Mouse (Mus musculus) forebrain, embryonic 10.5 days (tissue): ENCODE results near the gene Cisd3. TPM values are rescaled to one million over a fixed set of nuclear protein-coding genes. Genes with fewer than 3 reads are reported as not detected.
"Not testable (repeated sequence)": the region's sequence is repeated elsewhere in the genome, so short reads cannot be mapped to it uniquely, and the experiment has no call there.

ENCODE experiments used
- DNase-seq: peaks from one replicate; pipeline ENCODE4 v3.0.0-alpha.2; 2017; ENCODE audit warnings: low spot score; ENCODE audit errors: extremely low spot score
- H3K27ac ChIP-seq: fragments of 300-500 bp; sonication (generic); 2 replicates; pipeline ENCODE4 v1.5.1; 2016; ENCODE audit warnings: mild to moderate bottlenecking
- H3K27me3 ChIP-seq: fragments of 300-500 bp; sonication (generic); 2 replicates; pipeline ENCODE4 v1.6.1; 2016; ENCODE audit warnings: mild to moderate bottlenecking; ENCODE audit not compliant: poor library complexity, severe bottlenecking
- H3K36me3 ChIP-seq: fragments of 300-500 bp; sonication (generic); replicated peaks from 2 replicates; pipeline ENCODE4 v1.6.1; 2016; ENCODE audit warnings: mild to moderate bottlenecking, moderate library complexity
- H3K4me1 ChIP-seq: fragments of 300-500 bp; sonication (generic); 2 replicates; pipeline ENCODE4 v1.6.1; 2016
- H3K4me3 ChIP-seq: fragments of 300-500 bp; sonication (generic); 2 replicates; pipeline ENCODE4 v1.5.1; 2016; ENCODE audit warnings: mild to moderate bottlenecking, moderate library complexity
- H3K9me3 ChIP-seq: fragments of 300-500 bp; sonication (generic); 2 replicates; pipeline ENCODE4 v1.6.1; 2016; ENCODE audit warnings: mild to moderate bottlenecking, moderate library complexity
- WGBS: fragments of 180-500 bp; shearing (Covaris S2); methylation state at CpG from one replicate; pipeline ENCODE4 v1.1.7; 2016; 5-methylcytosine and 5-hydroxymethylcytosine counted together
- polyA plus RNA-seq: library from polyadenylated mRNA; unstranded; fragments of >200 nt; fragmentation: Nextera tagmentation; extraction: Ambion mirVana; gene quantifications from 2 replicates; pipeline ENCODE4 v1.2.1, GENCODE M21; 2016

Gene Cisd3
- 17.0 and 21.7 TPM in 2 replicates for polyA plus RNA-seq

DNA sequence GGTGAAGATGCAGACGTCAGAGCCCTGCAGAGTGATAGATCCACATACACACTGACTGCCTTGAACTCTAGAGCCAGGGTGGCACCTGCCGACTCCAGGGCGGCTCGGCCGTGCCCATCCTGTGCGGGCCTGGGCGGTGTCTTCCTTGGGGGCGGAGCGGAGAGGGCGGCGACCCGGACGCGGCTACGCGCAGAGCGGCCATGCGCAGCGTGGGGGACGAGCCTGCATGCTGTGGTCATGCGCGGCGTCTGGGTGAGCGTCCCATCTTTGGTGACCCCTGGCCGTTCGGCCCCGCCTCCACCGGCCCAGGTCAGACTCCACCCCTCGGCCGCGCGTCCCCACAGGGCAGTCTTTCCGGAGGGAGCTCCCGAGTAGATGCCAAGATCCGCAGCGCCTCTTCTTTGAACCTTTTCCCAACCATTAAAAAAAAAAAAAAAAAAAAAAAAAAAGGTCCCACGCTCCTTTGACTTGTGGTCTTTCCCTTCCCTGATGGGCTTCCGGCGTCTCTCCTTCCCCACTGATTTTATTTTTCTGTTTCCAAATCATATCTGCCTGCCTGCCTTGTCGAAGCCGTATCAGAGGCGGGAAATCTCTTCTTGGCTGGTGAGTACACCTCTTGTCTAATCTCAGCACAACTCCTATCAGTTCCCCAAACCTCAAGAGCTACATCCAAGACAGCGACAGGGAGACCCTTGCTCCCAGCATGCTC, at the start of gene Cisd3:
Cisd3 (plus strand) TSS at position 214 of the 709 bp plus-strand sequence.
- 0 out of 2 replicates have a peak, but pooled peaks cover 3% of the 10 kb centered on the region for H3K27me3 ChIP-seq
- DNase-seq, result peak; percentile 81
- H3K4me3 ChIP-seq, result peak within 1 kb of the TSS; percentile 56
- under 1% methylated on average over 42 of the region's 43 CpGs for WGBS
- peak within 1 kb of the TSS; percentile 77 for H3K27ac ChIP-seq
- peaks cover 71% of the 10 kb centered on the region for H3K36me3 ChIP-seq
- H3K4me1 ChIP-seq, result peaks cover 46% of the 10 kb centered on the region
- H3K9me3 ChIP-seq, result no peaks in the 10 kb centered on the region

DNA sequence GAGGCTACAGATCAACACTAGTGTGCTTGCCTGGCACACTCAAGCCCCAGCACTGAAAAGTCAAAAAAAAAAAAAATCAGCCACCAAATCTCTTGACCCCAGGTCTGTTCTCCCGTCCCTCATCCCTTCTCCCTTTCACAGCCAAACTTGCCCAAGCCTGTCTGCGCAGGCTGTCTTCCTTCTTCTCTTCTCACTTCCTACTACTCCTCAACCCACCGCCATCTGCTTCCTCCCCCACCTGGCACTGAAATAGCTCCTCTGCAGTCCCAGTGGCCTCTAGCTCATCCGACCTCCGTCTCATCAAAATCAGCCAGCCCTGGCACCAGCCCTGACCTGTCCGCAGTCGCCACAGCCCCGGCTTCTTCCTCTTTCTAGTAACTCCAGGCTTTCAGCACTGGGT, 44.0 kb upstream of the Cisd3 start:
- Histone ChIP-seq H3K9me3 (no peaks in the 10 kb centered on the region), H3K27me3 (no peaks in the 10 kb centered on the region), H3K4me3 (no peak overlapping the region), H3K36me3 (no peaks in the 10 kb centered on the region), H3K4me1 (no peaks in the 10 kb centered on the region), H3K27ac (no peak overlapping the region)
- no peak for DNase-seq
- WGBS, result 68% methylated on average over 8 of the region's 8 CpGs

DNA sequence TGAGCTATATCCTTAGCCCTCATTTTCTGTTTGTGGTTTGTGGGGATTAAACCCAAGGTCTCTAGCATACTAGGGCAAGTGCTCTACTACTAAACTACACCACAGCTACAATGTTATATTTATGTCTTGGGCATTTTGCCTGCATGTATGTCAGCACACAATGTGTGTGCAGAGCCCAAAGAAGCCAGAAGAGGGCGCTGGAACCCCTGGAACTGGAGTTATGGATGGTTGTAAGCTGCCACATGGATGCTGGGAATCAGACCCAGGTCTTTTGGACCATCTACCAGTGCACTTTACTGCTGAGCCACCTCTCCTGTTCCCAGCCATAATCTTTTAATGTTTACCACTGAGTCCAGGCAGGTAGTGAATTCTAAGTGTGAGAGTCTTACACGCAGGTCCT, 42.9 kb upstream of the Cisd3 start:
- Histone ChIP-seq H3K9me3 (no peaks in the 10 kb centered on the region), H3K27me3 (no peaks in the 10 kb centered on the region), H3K4me1 (no peaks in the 10 kb centered on the region), H3K4me3 (no peak overlapping the region), H3K36me3 (no peaks in the 10 kb centered on the region), H3K27ac (no peak overlapping the region)
- 49% methylated on average over 2 of the region's 2 CpGs for WGBS
- no peak for DNase-seq

DNA sequence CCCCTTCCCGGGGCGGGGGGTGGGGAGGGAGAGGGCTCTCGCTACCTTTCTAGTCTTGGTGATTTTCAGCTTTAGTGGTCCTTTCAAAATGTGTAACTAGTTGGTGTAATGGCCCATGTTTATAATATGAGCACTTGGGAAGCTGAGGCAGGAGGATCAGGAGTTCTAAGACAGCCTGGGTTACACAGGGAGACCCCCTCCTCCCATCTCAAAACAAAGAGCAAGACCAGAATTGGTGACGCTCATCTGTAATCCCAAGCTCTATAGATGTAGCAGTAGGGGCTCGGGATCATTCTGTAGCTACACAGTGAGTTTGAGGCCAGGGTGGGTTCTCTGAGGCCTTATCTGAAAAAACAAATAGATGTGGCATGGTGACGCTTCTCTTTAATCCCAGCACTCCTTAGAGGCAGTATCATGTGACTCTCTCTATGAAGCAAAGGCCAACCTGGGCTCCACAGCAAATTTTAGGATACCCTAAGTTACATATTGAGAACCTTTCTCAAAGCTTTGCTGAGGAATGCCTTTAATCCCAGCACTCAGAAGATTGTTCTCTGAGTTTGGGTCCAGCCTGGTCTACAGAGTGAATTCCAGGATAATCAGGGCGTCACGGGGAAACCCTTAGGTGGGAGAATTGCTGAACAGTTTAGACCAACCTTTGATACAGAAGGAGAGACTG, 42.1 kb upstream of the Cisd3 start:
- H3K4me1 ChIP-seq, result no peaks in the 10 kb centered on the region
- no peaks in the 10 kb centered on the region for H3K9me3 ChIP-seq
- no peak overlapping the region for H3K4me3 ChIP-seq
- no peak overlapping the region for H3K27ac ChIP-seq
- no peak for DNase-seq
- H3K27me3 ChIP-seq, result no peaks in the 10 kb centered on the region
- 88% methylated on average over 8 of the region's 8 CpGs for WGBS
- H3K36me3 ChIP-seq, result no peaks in the 10 kb centered on the region

DNA sequence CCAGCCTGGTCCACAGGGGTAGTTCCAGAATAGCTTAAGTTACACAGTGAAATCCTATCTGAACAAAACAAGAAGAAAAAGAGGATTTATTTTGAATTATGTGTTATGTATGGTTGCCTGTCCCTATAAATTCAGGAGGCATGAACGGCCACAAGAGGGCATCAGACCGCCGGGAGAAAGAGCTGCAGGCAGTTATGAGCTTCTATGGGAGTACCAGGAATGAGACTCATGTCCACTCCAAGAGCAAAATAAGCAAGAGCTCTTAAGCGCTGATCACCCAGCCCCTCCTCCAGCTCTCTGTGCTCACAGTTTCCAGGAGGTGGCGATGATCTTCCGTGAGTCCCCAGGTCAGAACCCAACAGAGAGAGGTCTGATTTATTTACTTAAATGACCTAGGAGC, 40.8 kb upstream of the Cisd3 start:
- no peaks in the 10 kb centered on the region for H3K27me3 ChIP-seq
- no peaks in the 10 kb centered on the region for H3K4me1 ChIP-seq
- H3K4me3 ChIP-seq, result no peak overlapping the region
- no peak overlapping the region for H3K27ac ChIP-seq
- WGBS, result 2% methylated on average over 6 of the region's 6 CpGs
- H3K36me3 ChIP-seq, result no peaks in the 10 kb centered on the region
- peak; percentile 72 for DNase-seq
- no peaks in the 10 kb centered on the region for H3K9me3 ChIP-seq

DNA sequence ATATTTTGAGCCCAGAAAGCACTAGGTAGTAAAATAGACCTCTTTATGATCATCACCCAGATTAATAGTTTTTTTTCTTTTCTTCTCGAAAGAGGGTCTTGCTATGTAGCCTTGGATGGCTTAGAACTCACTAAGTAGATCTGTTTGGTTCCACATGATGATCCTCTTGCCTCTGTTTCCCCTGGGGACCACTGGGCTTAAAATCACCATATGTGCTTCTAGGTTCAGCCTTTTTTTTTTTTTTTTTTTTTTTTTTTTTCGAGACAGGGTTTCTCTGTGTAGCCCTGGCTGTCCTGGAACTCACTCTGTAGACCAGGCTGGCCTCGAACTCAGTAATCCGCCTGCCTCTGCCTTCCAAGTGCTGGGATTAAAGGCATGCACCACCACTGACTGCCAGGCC, 37.1 kb upstream of the Cisd3 start:
- not testable (repeated sequence) for H3K27me3 ChIP-seq, DNase-seq, H3K27ac ChIP-seq, H3K4me3 ChIP-seq, H3K36me3 ChIP-seq, H3K9me3 ChIP-seq
- peaks cover 11% of the 10 kb centered on the region for H3K4me1 ChIP-seq
- WGBS, result 93% methylated on average over 3 of the region's 4 CpGs

DNA sequence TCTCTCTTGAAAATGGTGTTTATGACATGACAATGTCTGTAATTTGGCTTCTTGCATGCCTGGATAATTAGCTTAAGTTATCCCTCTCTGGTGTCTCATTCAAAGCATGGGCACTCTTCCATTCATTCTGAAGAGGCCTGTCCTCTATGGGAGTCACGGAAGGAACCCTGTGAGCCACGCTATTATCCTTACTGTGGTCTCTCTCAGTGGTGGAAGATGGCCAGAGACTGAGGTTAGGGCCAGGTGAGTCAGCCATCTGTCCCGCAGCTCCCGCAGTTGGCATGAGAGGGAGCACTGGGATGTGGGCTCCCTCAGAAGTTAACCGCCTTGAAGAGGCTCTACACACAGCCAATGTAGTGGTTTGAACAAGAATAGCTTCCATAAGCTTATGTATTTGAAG, 35.3 kb upstream of the Cisd3 start:
- H3K4me1 ChIP-seq, result peaks cover 11% of the 10 kb centered on the region
- WGBS, result 68% methylated on average over 5 of the region's 5 CpGs
- H3K27ac ChIP-seq, result no peak overlapping the region
- peaks cover 9% of the 10 kb centered on the region; the same call in 1 of the 2 replicates for H3K27me3 ChIP-seq
- H3K36me3 ChIP-seq, result no peaks in the 10 kb centered on the region
- H3K4me3 ChIP-seq, result no peak overlapping the region
- no peak for DNase-seq
- H3K9me3 ChIP-seq, result 0 out of 2 replicates have a peak, but pooled peaks cover 4% of the 10 kb centered on the region

DNA sequence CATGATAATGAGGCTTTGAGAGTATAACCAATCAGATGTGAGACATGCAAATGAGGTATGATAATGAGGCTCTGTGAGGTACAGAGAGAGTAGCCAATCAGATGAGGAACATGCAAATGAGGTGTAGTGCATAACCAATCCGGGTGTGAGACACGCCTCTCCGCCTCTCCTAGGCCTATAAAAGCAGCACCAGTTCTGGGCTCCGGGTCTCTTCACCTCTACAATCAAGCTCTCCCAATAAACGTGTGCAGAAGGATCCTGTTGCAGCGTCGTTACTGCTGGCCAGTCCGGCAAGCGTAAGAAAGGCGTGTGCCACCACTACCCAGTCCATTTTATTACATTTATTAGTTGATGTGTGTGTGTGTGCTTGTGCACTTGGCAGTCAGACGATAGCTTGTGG, 32.2 kb upstream of the Cisd3 start:
- not testable (repeated sequence) for DNase-seq, H3K36me3 ChIP-seq, H3K27ac ChIP-seq, H3K9me3 ChIP-seq, H3K4me3 ChIP-seq
- Histone ChIP-seq H3K27me3 (peaks cover 12% of the 10 kb centered on the region), H3K4me1 (peaks cover 23% of the 10 kb centered on the region)
- WGBS, result 92% methylated on average over 11 of the region's 11 CpGs

DNA sequence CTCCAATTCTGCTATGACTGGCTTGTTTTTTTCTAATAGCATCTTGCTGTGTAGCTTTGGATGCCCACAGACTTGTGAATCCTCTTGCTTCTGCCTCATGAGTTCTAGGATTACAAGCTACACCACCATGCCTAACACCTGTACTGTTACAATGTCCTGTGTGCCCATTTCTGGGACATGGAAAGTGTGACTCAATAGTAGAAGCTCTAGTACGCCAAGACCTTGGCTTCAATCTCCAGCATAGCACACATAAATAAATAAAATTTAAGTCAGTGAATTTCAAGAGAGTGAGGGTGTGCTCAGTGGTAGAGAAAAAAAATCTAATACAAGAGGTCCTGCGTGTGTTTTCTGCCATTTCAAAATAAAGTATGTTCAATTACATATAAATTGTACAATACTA, 31.4 kb upstream of the Cisd3 start:
- H3K27me3 ChIP-seq, result peaks cover 21% of the 10 kb centered on the region
- no peak overlapping the region for H3K4me3 ChIP-seq
- peaks cover 29% of the 10 kb centered on the region for H3K4me1 ChIP-seq
- H3K9me3 ChIP-seq, result 0 out of 2 replicates have a peak, but pooled peaks cover 4% of the 10 kb centered on the region
- DNase-seq, result no peak
- H3K27ac ChIP-seq, result no peak overlapping the region
- no peaks in the 10 kb centered on the region for H3K36me3 ChIP-seq
- 93% methylated on average over 2 of the region's 2 CpGs for WGBS

DNA sequence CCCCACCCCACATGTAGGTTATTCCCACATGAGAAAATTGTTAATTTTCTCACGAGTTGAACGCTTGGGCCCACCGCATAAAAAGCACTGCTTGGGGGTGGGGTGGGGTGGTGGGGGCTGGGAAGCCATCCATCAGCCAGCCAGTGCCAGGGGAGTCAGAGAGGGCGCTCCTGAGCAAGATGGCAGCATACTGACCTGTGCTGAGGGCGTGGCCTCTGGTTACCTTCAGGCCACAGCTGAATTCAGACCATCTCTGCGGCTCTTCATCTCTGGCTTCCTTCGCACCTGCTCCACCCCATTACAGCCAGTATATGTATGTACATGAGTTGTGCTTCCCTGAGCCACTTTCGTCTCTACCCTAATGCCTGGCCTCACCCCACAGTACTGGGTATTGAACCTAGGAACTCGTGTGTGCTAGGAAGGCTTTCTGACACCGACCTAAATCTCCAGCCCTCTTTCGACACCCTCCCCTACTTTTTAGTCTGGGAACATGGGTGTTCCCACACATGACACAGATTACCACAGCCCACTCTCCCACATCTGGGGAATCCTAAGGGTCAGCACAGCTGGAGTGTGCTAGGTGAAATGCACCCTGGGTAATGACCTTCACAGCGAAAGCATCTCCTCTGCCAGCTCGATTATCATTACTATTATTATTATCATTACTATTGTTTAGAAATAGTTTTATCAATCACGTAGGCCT, 29.2 kb upstream of the Cisd3 start:
- H3K27me3 ChIP-seq, result peaks cover 30% of the 10 kb centered on the region
- 74% methylated on average over 14 of the region's 14 CpGs for WGBS
- no peak overlapping the region for H3K4me3 ChIP-seq
- no peaks in the 10 kb centered on the region for H3K36me3 ChIP-seq
- 0 out of 2 replicates have a peak, but pooled peaks cover 4% of the 10 kb centered on the region for H3K9me3 ChIP-seq
- peaks cover 40% of the 10 kb centered on the region for H3K4me1 ChIP-seq
- no peak overlapping the region for H3K27ac ChIP-seq
- no peak for DNase-seq

DNA sequence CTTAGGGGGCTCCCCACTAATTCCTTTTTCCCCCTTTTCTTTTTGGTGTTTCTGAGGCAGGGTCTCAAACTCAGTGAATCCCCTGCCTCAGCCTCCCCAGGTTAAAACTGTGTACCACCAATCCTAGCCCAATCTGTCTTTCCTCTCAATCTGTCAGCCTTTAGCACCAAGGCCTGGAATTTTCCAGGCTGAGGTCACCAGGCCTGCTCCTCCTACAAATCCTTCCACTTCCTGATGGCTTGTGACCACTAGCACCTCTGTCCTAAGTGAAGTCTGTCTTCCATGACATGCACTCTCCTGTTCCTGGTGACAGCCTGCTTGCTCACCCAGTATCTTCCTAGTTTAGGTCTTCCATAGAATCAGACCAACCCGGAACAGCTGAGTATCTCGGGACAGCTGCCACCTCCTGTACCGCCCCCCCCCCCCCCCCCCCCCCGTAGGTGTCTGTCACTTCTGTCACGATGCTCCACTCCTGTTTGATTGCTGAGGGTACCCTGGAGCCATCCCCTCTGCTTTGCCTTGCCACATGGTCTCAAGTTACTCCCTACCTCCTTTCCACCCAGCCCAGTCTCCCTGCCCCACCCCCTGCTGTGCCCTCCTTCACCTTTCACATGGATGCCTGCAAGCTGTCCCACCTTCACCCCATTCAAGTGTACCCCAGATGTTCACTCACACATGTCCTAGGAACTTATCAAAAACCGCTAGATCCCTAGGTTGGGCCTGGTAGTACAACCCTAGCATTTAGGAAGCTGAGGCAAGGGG, 28.3 kb upstream of the Cisd3 start:
- H3K27me3 ChIP-seq, result peaks cover 40% of the 10 kb centered on the region
- DNase-seq, result no peak
- 54% methylated on average over 5 of the region's 6 CpGs for WGBS
- no peak overlapping the region for H3K27ac ChIP-seq
- H3K36me3 ChIP-seq, result no peaks in the 10 kb centered on the region
- 0 out of 2 replicates have a peak, but pooled peaks cover 4% of the 10 kb centered on the region for H3K9me3 ChIP-seq
- H3K4me1 ChIP-seq, result peaks cover 50% of the 10 kb centered on the region
- no peak overlapping the region for H3K4me3 ChIP-seq

DNA sequence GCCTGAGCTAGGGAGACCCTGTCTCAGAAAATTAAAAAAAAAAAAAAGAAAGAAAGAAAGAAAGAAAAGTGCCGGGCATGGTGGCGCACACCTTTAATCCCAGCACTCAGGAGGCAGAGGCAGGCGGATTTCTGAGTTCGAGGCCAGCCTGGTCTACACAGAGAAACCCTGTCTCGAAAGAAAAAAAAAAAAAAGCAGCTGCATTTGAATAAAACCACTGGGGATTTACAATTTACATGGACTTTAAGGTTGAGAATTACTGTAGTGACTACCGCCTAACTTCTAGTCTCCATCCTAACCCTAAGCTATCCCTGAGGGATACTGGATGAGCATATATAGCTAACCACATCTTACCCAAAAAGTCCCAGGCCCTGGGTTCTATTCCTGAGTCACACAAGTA, 27.7 kb upstream of the Cisd3 start:
- Histone ChIP-seq H3K4me1 (peaks cover 55% of the 10 kb centered on the region), H3K27me3 (peaks cover 42% of the 10 kb centered on the region)
- WGBS, result 93% methylated on average over 6 of the region's 6 CpGs
- H3K27ac ChIP-seq, H3K4me3 ChIP-seq, H3K9me3 ChIP-seq, H3K36me3 ChIP-seq, DNase-seq: not testable (repeated sequence)
